Mouse (Mus musculus): ENCODE measurements around the gene 4931428F04Rik.
"Not testable (repeated sequence)": the region's sequence is repeated elsewhere in the genome, so short reads cannot be mapped to it uniquely, and the experiment has no call there.

4931428F04Rik gene

GRCm38 (mm10) chr8:105306146-105306691 lies 16.6 kb upstream of the 4931428F04Rik start:
- DNase-seq: no peak

GRCm38 (mm10) chr8:105305211-105306145 lies 15.8 kb upstream of the 4931428F04Rik start, which contains the start of gene Elmo3:
Gene Elmo3 (plus strand): TSS chr8:105305601.
- peak in 1 of 2 experiments; percentile 66 for DNase-seq

GRCm38 (mm10) chr8:105304325-105305210 lies 14.9 kb upstream of the 4931428F04Rik start:
- DNase-seq: no peak

GRCm38 (mm10) chr8:105303874-105304273 lies 14.2 kb upstream of the 4931428F04Rik start:
- no peak for DNase-seq

GRCm38 (mm10) chr8:105303396-105303795 lies 13.7 kb upstream of the 4931428F04Rik start:
- no peak for DNase-seq

DNA sequence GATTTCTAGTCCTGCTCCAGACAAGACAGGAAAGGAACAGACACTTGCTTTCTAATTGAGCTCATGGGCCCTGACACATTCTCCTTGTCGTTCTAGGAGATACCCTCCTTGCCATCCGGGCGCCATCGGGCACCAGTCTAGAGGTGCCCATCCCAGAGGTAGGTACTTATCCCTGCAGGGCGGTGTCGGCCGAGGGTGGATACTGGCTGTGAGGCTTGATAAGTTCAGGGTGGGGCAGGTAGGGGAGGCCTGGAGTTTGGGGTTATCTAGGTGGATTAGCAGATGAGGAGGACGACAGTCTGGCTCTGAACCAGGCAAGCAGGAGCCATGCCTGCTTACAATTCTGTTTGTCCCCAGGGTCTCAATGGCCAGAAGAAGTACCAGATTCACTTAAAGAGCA lies 10.3 kb upstream of the 4931428F04Rik start:
- no peak for DNase-seq

DNA sequence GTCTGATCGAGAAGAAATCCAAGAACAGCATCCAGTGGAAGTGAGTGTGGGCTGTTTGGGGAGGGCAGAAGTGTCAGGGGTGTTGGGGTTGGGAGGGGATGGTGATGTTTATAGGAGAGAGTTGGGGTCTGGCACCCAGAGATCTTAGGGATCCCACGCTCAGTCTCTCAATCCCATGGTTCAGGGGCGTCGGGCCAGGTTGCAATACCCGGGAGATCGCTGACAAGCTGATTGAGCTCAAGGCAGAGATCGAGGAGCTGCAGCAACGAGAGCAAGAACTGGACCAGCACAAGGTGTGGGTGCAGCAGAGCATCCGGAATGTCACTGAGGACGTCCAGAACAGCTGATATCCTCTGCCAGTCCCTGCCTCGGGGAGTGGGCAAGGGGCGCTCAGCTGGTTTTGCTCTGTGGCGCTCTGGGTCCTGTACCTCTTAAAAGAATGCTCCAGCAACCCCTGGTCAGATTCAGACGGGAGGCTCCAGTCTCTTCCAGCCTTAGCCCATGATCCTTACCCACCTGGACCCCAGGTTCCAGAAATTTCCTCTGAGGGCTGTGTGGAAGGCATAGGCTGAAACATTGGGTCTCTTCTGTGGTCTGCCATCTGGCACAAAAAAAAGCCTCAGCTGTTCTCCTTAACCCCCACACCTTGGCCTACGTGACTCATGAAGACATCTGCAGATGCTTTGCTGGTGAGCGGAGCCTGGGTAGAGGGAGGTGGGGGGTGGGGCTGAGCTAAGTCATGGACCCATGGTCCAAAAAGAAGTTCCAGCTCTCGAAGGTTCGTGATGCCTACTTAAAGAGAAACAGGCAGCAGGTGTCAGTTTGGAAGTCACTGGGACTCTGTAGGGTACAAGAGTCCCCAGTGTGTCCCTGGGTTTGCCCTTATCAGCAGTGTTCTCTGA lies 8.9 kb upstream of the 4931428F04Rik start:
- DNase-seq: peak in 1 of 2 experiments; percentile 62

DNA sequence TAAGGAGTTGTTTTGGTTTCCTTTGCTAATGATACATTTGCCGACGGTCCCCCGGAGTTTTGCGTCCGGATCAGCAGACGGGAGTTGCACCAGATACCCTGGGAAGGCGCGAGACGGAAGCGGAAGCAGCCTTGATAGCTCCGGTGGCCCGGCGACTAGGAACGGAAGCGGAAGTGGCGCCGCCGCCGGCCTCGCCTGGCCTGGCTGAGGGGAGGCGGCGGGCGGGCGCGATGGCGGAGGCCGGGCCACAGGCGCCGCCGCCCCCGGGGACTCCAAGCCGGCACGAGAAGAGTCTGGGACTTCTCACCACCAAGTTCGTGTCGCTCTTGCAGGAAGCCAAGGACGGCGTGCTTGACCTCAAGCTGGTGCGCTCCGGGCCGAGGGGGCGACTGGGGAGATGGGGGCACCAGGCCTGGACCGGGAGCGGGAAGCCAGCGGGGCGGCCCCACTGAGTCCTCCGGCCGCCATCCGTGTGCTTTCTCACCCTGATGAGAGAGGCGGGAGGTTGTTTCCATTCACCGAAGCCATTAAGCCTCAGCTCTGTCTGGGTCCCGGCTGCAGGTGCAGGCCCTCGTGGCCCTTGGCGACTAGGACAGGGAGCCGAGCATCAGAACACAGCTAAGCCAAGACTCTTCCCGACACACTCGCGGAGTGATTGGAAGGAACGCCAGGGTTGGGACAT lies 8.0 kb upstream of the 4931428F04Rik start, which contains the start of gene E2f4:
Gene E2f4 (plus strand): TSS at position 153 of the 682 bp plus-strand sequence.
- peak; percentile 84 to 87 for DNase-seq

DNA sequence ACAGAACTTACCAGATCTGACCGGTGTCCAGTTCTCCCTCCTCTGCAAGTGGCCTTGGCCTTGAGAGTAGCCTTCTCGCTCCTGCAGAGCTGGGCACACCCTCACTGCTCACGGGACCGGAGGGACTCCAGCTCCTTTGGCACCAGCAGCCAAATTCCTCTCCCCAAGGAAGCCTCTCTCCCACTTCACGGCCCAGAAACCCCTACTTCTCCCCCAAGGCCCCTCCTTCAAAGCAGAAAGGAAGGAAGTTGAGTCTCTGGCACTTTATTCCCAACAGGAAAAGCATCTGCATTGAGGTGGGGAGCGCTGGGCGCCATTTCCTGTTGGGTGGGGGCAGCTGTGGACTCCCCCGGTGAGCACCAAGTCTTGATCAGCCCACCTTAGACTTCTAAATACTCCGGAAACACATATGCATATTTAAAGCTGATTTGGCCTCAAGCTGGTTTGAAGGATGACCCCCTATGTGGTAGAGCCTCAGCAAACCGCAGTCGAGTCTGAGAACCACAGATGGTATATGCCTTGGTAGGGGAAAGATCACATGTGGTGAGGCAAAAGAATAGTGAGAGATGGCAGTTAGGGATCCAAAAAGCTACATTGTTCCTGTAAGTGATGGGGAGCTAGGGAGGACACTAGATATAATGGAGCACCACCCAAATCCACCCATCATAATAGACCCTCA lies 6.4 kb upstream of the 4931428F04Rik start, which contains the start of gene Exoc3l:
Gene Exoc3l (minus strand): TSS at position 207 of the 679 bp plus-strand sequence.
- no peak for DNase-seq

- no peak for DNase-seq
Measured at GRCm38 (mm10) chr8:105295256-105295655, 5.6 kb upstream of the 4931428F04Rik start.

GRCm38 (mm10) chr8:105294776-105295175 lies 5.1 kb upstream of the 4931428F04Rik start:
- no peak for DNase-seq

- no peak for DNase-seq
Measured at GRCm38 (mm10) chr8:105293405-105293804, 3.7 kb upstream of the 4931428F04Rik start.

DNA sequence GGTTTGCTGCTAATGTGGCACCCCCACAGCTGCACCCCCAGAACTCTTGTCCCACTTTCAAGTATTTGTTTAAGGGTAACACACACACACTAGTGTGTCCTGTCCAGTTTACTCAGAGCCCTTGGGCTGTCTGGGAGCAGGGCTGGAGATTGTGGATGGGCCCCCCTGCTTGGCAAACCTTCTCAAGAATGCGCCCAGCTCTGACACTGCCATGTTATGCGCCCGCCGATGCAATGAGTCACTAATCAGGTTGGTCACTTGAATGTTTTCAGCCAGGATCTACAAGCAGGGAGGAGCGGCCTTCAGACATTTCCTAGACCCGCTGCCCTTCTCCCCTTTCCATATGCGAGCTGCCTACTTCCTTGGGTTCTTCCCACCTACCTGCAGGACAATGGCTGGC lies 2.8 kb upstream of the 4931428F04Rik start:
- DNase-seq: no peak

- DNase-seq: not testable (repeated sequence)
Measured at GRCm38 (mm10) chr8:105291802-105292201, 2.1 kb upstream of the 4931428F04Rik start.

DNA sequence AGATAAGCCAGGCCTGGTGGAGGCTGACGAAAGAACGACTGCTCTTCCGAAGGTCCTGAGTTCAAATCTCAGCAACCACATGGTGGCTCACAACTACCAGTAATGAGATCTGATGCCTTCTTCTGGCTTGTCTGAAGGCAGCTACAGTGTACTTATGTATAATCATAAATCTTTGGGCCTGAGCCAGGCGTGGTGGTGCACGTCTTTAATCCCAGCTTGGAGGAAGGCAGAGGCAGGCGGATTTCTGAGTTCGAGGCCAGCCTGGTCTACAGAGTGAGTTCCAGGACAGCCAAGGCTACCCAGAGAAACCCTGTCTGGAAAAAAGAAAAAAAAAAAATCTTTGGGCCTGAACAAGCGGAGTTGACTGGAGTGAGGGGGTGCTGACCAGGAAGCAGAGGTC lies 1.7 kb upstream of the 4931428F04Rik start:
- not testable (repeated sequence) for DNase-seq

DNA sequence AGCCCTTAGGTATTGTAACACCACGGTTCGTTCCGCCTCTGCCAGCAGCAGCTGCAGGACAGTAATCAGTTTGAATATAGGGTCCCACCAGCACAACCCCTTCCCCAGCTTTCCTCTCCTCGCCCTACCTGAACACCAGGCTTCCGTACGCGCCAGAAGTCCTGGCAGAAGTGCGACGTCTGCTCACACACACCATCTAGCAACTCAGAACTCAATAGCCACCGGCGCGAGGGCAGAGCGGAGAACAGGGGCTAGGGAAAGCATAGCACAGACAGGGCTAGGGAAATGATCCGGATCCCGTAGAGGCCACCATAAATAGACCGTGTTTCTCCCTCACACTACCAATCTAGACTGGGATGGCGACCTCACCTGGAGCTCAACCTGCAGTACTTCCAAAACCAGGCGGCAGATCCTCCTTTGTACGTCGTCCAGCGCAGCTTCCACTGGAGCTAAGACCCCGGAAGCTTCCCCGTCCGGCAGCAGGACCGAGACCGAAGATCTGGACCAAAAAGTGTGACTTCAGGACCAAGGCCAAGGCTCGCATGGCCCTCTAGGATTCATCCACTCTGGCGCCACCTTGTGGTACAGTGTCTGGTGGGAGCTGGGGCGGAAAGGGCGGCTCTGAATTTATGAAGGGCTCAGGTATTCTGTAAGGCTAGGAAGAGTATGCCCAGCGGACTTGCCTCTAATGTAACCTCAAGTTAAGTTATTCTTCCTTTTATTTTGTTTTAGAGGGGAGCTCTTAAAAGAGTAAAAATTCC lies 1.1 kb upstream of the 4931428F04Rik start:
- peak; percentile 63 to 74 for DNase-seq

GRCm38 (mm10) chr8:105288958-105289732 lies 519 bp downstream of the 4931428F04Rik start:
- peak; percentile 92 to 93 for DNase-seq

GRCm38 (mm10) chr8:105288231-105288630 lies 1.4 kb downstream of the 4931428F04Rik start:
- no peak for DNase-seq

- DNase-seq: no peak
Measured at GRCm38 (mm10) chr8:105286907-105287306, 2.8 kb downstream of the 4931428F04Rik start.
